Mouse (Mus musculus): Measurements from ENCODE around the gene Gsc2.

The Gsc2 gene

GRCm38 (mm10) chr16:17927351-17928082 is 12.7 kb upstream of the Gsc2 start:
- no peak for DNase-seq (ENCODE audit: extremely low read depth, low read depth)

DNA sequence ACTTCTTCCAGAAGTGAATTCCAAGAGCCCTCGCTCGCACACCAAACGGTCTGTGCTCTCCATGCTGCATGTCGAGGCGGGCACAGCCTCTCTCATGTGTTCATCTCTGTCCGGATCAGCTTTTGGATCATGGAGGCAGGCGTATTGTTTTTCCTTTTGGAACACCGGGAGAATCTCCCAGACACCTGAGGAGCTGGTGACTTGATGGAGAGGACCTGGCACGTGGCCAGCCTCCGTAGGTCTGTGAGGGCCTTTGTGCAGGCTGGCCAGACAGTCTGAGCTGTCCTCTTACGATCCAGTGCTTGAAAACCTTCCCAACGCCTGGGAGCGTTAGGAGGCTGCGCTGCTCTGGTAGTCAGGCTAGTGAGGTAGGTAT is 7.3 kb upstream of the Gsc2 start:
- DNase-seq (ENCODE audit: extremely low read depth, low read depth): no peak

- DNase-seq (ENCODE audit: extremely low read depth, low read depth): peak; percentile 93
Measured at GRCm38 (mm10) chr16:17921325-17922162, 6.7 kb upstream of the Gsc2 start.

DNA sequence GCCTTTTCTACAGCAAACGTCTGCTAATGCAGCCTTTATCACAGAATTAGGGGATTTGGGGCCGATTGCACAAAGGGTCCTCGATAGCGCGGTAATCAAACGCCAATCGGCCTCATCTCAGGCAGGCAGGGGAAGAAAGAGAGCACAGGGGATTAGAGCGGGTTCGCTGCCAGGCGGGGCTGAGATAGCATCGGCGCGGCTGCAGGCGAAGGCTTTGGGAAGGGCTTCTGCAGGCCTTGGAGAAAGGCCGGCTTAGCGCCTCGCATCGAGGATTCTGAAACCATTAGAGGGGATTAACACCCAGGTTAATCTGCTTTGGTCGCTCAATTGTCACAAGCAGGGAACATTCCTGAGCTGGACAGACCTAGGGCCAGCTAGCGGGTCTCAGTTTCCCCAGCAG is 5.7 kb upstream of the Gsc2 start:
- no peak for DNase-seq (ENCODE audit: extremely low read depth, low read depth)

- peak; percentile 88 for DNase-seq (ENCODE audit: extremely low read depth, low read depth)
Measured at GRCm38 (mm10) chr16:17911052-17911595, 3.7 kb downstream of the Gsc2 start, which contains the start of gene Ess2. Gene Ess2 (minus strand): TSS chr16:17911348.

- DNase-seq (ENCODE audit: extremely low read depth, low read depth): no peak
Measured at GRCm38 (mm10) chr16:17898462-17898861, 16.4 kb downstream of the Gsc2 start, which contains the start of the genes Dgcr2 and Tssk2. Gene Dgcr2 (minus strand): TSS chr16:17898562. Gene Tssk2 (plus strand): TSS chr16:17898637.

- DNase-seq (ENCODE audit: extremely low read depth, low read depth): no peak
Measured at GRCm38 (mm10) chr16:17896091-17896490, 18.8 kb downstream of the Gsc2 start.

GRCm38 (mm10) chr16:17893923-17894322 is 20.9 kb downstream of the Gsc2 start, which contains the start of gene Tssk1:
Gene Tssk1 (plus strand): TSS chr16:17894223.
- no peak for DNase-seq (ENCODE audit: extremely low read depth, low read depth)

DNA sequence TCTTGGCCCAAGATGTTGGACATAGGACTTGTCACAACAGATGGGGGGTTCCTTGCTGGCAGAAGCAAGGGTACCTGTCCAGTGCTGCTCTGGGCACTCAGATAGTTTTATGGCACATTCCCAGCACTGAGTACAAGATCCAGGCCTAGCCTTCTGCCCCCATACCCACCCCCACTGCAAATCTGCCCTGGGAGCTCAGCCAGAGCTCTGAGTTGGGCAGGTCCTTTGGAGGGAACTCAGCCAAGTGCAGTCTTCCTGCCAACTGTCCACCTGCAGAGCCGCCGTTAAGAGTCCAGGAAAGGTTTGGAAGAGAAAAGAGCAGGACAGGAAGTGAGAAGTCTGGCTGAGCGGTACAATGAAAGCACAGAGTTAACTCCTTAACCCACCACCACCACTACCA is 22.3 kb downstream of the Gsc2 start:
- no peak for DNase-seq (ENCODE audit: extremely low read depth, low read depth)

DNA sequence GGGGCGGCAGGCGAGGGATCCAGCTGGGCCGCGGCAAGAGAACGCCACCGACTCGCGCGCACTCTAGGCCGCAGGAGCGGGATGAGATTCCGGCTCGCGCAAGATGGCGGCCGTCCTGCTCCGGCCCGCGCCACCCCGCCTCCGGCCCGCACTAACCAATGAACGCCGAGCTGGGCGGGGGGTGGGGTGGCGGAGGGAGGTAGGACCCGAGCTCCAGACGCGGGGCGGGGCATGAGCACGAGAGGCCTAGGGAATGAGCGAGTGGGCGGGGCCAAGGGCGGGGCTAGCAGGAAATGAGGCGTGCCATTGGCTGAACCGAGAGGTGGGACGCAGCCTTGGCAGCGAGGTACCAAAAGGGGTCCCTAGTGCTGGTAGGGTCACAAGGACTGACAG is 23.3 kb downstream of the Gsc2 start, which contains the start of gene Gm20518:
Gene Gm20518, minus strand, starts transcription at position 105 of the 393 bp plus-strand sequence.
- DNase-seq (ENCODE audit: extremely low read depth, low read depth): peak; percentile 78

- peak; percentile 23 for DNase-seq (ENCODE audit: extremely low read depth, low read depth)
Measured at GRCm38 (mm10) chr16:17890917-17891566, 23.8 kb downstream of the Gsc2 start.

GRCm38 (mm10) chr16:17890342-17890727 is 24.5 kb downstream of the Gsc2 start:
- DNase-seq (ENCODE audit: extremely low read depth, low read depth): no peak

DNA sequence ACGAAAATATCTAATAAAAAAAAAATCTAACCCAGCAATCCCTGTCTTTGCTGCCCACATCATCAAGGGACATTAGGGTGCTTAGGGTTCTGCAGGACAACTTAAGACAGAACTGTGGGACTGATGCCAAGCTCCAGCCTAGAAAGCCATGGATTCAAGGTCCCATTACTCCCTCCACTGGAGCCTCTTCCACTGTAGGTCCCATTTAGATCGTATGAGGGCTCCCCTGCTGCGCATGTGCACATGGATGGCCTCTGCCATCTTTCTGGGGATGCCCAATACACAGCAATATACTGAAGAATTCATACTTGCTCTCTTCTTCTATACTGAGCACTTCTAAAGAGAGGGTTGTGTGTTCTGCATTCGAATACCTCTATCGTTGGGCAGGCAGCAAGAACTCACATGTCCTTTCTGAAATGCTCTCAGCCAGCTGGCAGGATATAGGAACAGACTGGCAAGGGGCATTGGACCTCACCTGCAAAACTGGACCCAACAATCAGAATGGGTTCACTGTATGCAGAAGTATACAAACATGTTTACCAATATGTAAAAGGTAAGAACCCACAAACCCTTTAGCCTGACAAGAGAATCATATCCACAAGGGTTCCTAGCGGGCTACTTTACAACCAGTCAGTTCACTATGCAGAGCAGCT is 25.0 kb downstream of the Gsc2 start:
- no peak for DNase-seq (ENCODE audit: extremely low read depth, low read depth)

DNA sequence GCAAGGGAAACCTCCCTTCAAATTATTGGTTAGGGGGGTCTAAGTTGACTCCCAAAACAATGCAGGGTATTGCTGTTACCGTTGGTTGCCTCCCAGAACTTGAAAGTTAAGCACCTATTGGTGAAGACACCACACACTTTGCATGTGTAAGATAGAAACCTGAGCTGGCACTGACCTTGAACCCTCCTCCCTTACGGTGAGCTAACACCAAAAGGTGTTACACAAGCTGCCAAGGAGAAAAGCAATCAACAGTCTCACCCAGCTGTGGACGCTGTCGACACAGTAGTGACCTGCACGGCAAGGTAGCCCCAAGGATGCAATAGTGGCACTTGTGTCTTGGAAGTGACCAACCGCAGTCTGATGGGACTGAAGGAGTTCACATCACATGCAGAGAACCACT is 30.7 kb downstream of the Gsc2 start:
- DNase-seq (ENCODE audit: extremely low read depth, low read depth): no peak

DNA sequence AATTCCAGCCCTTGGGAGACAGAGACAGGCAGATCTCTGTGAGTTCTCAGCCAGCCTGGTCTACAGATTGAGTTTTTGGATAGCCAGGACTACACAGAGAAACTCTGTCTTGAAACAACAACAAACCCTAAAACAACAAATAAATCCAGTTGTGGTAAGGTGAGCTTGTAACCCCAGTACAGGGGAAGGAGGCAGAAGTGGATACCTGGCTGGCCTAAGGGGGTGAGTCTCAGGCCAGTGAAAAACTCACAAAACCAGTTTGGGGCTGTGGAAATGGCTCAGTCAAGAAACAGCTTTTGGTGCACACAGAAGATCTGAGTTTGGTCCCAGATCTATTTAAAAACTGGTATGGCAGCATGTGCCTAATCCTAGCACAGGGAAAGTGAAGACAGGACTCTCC is 32.7 kb downstream of the Gsc2 start:
- no peak for DNase-seq (ENCODE audit: extremely low read depth, low read depth)

DNA sequence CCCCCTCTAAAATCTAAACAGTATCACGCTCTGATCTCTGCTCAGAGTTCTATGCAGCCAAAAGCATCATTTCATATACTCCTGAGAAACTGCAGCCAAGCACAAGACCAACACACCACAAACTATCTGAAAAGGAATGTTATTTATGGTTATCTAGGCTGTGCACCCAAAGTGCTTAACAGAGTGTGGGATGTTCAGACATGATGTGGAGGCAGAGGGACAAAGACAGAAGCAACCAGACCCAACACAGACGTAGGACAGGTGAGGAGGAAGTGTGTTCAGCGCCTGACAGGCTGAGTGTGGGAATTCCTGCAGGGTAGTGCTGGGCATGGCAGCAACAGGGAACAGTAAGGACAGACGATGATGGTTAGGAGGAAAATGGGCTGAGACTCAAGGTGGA is 35.3 kb downstream of the Gsc2 start:
- DNase-seq (ENCODE audit: extremely low read depth, low read depth): no peak

- no peak for DNase-seq (ENCODE audit: extremely low read depth, low read depth)
Measured at GRCm38 (mm10) chr16:17876096-17876495, 38.8 kb downstream of the Gsc2 start.

DNA sequence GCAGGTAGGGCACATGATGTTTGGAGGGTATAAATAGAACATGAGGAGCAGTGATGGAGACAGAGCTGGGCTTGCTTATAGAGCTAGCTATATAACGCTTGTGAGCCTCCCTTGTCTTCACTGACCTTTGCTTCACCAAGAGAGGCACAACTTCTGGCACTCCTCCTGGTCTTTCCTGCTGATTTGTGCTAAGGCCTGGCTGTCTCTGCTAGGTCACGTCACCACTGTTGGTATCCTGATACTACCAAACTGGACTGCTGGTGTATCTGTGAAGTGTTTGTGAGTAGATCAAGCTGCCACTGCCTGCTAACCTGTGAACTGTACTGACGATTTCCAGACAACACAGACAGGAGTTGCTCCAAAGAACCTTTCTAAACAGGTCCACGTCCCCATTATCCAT is 39.7 kb downstream of the Gsc2 start:
- no peak for DNase-seq (ENCODE audit: extremely low read depth, low read depth)

- no peak for DNase-seq (ENCODE audit: extremely low read depth, low read depth)
Measured at GRCm38 (mm10) chr16:17872995-17873394, 41.9 kb downstream of the Gsc2 start.

- peak; percentile 66 for DNase-seq (ENCODE audit: extremely low read depth, low read depth)
Measured at GRCm38 (mm10) chr16:17871248-17871647, 43.6 kb downstream of the Gsc2 start.

GRCm38 (mm10) chr16:17865770-17866169 is 49.1 kb downstream of the Gsc2 start:
- DNase-seq (ENCODE audit: extremely low read depth, low read depth): no peak

Data from MEL-GATA-1-ER (cell line).